Mouse (Mus musculus): ENCODE measurements around the gene Timm22. TPM values are rescaled to one million over a fixed set of nuclear protein-coding genes. Genes with fewer than 3 reads are reported as not detected.

The Timm22 gene
- polyA plus RNA-seq, 1 experiment: not detected

DNA sequence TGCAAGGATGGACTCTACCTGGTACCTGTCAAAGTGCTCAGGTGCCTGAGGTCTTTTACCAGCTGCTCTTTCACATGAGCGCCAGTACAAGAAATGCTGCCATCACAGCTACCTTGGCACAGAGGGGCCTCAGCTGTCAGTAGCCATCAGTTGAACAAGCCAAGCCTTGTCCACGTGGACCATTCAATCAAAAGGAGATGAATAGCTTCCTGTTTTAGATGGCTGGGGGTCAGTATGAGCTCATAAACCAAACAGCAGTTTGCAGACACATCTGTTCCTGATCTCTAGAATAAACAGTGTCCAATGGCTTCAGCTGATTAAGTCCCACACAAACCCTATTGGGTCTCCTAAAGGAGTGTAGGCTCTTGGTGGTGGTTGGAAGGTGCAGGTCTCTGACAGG lies 9.2 kb downstream of the Timm22 start:
- Histone ChIP-seq H3K4me1 (ENCODE audit: control insufficient read depth, insufficient read depth, low read length) (peaks cover 12% of the 10 kb centered on the region), H3K27ac (ENCODE audit: insufficient read depth, low read depth, low read length) (no peak overlapping the region), H3K4me3 (ENCODE audit: insufficient read depth, low read depth, low read length) (no peak overlapping the region)
- 39% methylated on average over 2 of the region's 2 CpGs for WGBS
- TF ChIP-seq POLR2A (IDR thresholded peaks at IDR 0.05; ENCODE audit: insufficient read depth, low read depth, low read length) (no peak), CTCF (IDR thresholded peaks at IDR 0.05; ENCODE audit: insufficient read depth, low read depth, low read length) (no peak)

DNA sequence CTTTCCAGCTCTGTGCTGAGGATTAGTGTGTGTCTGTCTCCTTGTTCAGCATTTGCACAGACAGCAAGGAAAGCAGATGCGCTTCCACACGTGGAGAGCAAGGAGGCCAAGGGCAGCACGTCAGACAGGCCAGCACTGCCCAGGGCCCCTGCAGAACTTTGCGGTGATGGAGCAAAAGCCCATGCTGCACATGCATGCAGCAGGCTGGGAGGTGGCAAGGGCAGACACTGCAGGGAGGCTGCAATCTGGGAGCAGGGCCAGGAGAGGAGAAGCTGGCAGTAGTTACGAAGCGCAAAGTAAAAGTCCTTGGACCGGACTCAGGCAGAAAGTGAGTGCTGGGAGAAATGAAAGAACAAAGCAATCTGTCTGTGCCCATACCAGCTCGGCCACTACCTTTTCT lies 11.7 kb downstream of the Timm22 start:
- 30% methylated on average over 8 of the region's 8 CpGs for WGBS
- Histone ChIP-seq H3K4me3 (ENCODE audit: insufficient read depth, low read depth, low read length) (no peak overlapping the region), H3K4me1 (ENCODE audit: control insufficient read depth, insufficient read depth, low read length) (peaks cover 16% of the 10 kb centered on the region), H3K27ac (ENCODE audit: insufficient read depth, low read depth, low read length) (no peak overlapping the region)
- TF ChIP-seq POLR2A (IDR thresholded peaks at IDR 0.05; ENCODE audit: insufficient read depth, low read depth, low read length) (no peak), CTCF (IDR thresholded peaks at IDR 0.05; ENCODE audit: insufficient read depth, low read depth, low read length) (no peak)

DNA sequence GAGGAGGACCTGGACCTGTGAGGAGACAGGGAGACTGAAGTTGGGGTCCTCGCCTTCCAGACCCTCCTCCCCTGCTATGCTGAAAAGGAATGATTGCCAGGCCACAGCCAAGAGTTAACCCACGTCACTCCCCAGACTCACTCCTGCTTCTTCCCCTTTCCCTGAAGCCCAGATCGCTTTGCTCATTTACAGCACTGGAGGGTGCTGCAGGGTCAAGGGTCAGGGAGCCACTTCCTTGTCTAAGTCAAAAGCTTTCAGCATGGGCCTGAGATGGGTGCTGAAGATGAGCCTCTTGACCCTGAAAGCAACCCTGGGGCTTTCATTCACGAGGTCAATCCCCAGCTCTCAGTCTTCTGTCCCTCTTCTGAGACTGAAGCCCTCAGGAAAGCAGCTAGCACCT lies 12.4 kb downstream of the Timm22 start:
- TF ChIP-seq POLR2A (IDR thresholded peaks at IDR 0.05; ENCODE audit: insufficient read depth, low read depth, low read length): no peak
- TF ChIP-seq CTCF (IDR thresholded peaks at IDR 0.05; ENCODE audit: insufficient read depth, low read depth, low read length): no peak
- Histone ChIP-seq H3K4me1 (ENCODE audit: control insufficient read depth, insufficient read depth, low read length) (peaks cover 16% of the 10 kb centered on the region), H3K4me3 (ENCODE audit: insufficient read depth, low read depth, low read length) (no peak overlapping the region), H3K27ac (ENCODE audit: insufficient read depth, low read depth, low read length) (no peak overlapping the region)
- 67% methylated on average over 4 of the region's 4 CpGs for WGBS

DNA sequence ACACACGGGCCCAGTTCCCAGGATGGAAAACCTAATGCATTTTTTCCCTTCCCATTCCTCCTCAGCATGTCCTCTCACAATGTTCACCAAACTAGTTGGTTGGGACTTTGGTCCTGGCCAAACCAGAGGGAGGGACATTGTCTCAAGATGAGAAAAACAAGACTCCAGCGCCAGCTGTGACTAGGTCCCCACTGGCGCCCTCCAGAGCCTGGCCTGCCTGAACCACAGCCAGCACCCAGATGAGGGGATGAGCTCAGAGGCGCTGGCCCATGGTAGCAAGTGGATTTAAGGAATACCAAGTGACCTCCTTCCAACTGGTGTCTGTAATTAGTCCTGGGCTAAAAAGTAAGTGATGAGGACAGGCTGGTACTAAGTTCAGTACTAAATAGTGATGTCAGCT lies 14.1 kb downstream of the Timm22 start:
- H3K4me1 ChIP-seq (ENCODE audit: control insufficient read depth, insufficient read depth, low read length): peaks cover 24% of the 10 kb centered on the region
- TF ChIP-seq CTCF (IDR thresholded peaks at IDR 0.05; ENCODE audit: insufficient read depth, low read depth, low read length) (no peak), POLR2A (IDR thresholded peaks at IDR 0.05; ENCODE audit: insufficient read depth, low read depth, low read length) (no peak)

DNA sequence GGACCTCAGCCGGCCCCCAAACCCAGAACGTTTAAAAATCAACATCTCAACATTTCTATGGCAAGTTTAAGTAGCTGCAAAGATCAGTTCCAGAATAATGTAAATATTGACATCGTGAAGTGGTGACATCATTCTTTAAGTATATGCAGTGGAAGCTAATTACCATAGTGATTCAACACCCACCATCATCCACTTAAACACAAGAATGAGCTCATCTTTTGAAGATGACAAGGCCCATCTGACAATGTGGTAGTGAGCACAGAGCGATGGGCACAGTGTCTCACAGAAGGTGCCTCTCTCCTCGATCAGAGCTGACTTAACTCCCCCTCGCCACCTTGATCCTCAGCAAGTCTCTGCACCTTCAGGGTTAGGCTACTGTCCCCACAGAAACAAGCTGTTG lies 19.0 kb downstream of the Timm22 start:
- WGBS: 52% methylated on average over 6 of the region's 6 CpGs
- Histone ChIP-seq H3K4me3 (ENCODE audit: insufficient read depth, low read depth, low read length) (no peak overlapping the region), H3K27ac (ENCODE audit: insufficient read depth, low read depth, low read length) (no peak overlapping the region), H3K4me1 (ENCODE audit: control insufficient read depth, insufficient read depth, low read length) (peaks cover 52% of the 10 kb centered on the region)
- TF ChIP-seq POLR2A (IDR thresholded peaks at IDR 0.05; ENCODE audit: insufficient read depth, low read depth, low read length): no peak
- no peak for TF ChIP-seq CTCF (IDR thresholded peaks at IDR 0.05; ENCODE audit: insufficient read depth, low read depth, low read length)

More for the DNA sequence above, 14.1 kb downstream of the Timm22 start:
- no peak overlapping the region for H3K27ac ChIP-seq (ENCODE audit: insufficient read depth, low read depth, low read length)
- no peak overlapping the region for H3K4me3 ChIP-seq (ENCODE audit: insufficient read depth, low read depth, low read length)
- WGBS: 38% methylated on average over 4 of the region's 4 CpGs

DNA sequence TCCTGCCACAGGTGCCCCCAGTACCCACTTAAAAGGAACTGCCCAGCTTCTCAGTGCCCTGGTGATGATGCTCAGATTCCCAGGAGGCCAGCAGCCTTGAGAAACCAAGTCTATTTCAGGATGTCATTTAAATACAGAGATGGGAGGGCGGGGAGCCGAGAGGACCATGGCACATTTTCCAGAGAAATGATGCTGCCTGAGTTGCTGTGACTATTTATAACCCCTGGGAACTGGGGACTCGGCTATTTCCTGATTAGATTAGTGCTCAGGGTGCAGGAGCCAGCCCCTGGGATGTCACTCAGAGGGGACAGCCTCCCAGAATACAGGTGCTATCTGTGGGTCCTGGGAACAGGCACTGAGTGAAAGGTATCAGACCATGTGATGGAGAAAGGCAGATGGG lies 21.0 kb downstream of the Timm22 start:
- WGBS: 19% methylated on average over 3 of the region's 3 CpGs
- Histone ChIP-seq H3K4me1 (ENCODE audit: control insufficient read depth, insufficient read depth, low read length) (peaks cover 52% of the 10 kb centered on the region), H3K27ac (ENCODE audit: insufficient read depth, low read depth, low read length) (peak overlapping the region; percentile 33; the same call in 1 of the 2 replicates), H3K4me3 (ENCODE audit: insufficient read depth, low read depth, low read length) (no peak overlapping the region)
- TF ChIP-seq POLR2A (IDR thresholded peaks at IDR 0.05; ENCODE audit: insufficient read depth, low read depth, low read length): no peak
- TF ChIP-seq CTCF (IDR thresholded peaks at IDR 0.05; ENCODE audit: insufficient read depth, low read depth, low read length): no peak

DNA sequence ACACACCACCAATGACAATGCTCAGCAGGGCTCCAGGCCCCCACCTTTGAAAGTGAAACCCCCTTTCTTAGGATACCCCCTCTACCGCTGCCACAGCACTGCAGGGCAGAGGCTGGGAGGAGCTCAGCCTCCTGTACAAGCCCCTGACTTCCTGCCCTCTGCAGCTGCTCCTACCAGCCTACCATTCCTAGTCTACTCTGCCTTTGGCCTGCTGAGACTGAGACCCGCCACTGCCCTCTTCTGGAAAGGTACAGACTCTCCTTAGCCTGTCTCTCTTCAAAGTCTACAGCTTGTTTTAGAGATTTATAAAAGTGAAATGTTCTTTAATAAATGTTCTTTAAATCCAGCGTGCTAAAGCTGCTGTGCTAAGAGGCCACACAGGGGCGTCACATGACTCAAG lies 22.3 kb downstream of the Timm22 start:
- 50% methylated on average over 4 of the region's 4 CpGs for WGBS
- TF ChIP-seq POLR2A (IDR thresholded peaks at IDR 0.05; ENCODE audit: insufficient read depth, low read depth, low read length) (no peak), CTCF (IDR thresholded peaks at IDR 0.05; ENCODE audit: insufficient read depth, low read depth, low read length) (no peak)
- no peak overlapping the region for H3K4me3 ChIP-seq (ENCODE audit: insufficient read depth, low read depth, low read length)
- peak overlapping the region; percentile 33 for H3K27ac ChIP-seq (ENCODE audit: insufficient read depth, low read depth, low read length)
- H3K4me1 ChIP-seq (ENCODE audit: control insufficient read depth, insufficient read depth, low read length): peaks cover 54% of the 10 kb centered on the region

DNA sequence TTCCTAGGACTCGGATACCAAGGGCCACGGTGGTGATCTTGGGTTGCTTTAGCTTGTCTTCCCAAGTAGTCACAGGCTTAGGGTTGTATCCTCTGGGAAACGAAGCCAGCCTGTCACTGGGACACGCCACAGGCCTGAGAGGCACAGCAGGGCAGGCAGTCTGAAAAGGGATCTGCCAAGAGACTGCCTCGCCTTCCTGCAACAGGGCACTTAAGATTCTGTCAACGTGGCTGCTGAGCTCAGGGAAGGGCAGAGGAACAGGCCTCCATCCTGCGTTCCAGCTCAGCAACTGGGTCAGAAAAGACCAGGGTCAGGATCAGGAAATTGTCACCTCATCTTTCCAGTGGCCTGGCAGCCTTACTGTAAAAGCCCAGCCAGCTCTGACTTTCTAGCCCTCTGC lies 22.8 kb downstream of the Timm22 start:
- H3K4me1 ChIP-seq (ENCODE audit: control insufficient read depth, insufficient read depth, low read length): peaks cover 57% of the 10 kb centered on the region
- TF ChIP-seq POLR2A (IDR thresholded peaks at IDR 0.05; ENCODE audit: insufficient read depth, low read depth, low read length) (no peak), CTCF (IDR thresholded peaks at IDR 0.05; ENCODE audit: insufficient read depth, low read depth, low read length) (no peak)
- H3K4me3 ChIP-seq (ENCODE audit: insufficient read depth, low read depth, low read length): no peak overlapping the region
- WGBS: 26% methylated on average over 7 of the region's 7 CpGs
- H3K27ac ChIP-seq (ENCODE audit: insufficient read depth, low read depth, low read length): peak overlapping the region; percentile 8

DNA sequence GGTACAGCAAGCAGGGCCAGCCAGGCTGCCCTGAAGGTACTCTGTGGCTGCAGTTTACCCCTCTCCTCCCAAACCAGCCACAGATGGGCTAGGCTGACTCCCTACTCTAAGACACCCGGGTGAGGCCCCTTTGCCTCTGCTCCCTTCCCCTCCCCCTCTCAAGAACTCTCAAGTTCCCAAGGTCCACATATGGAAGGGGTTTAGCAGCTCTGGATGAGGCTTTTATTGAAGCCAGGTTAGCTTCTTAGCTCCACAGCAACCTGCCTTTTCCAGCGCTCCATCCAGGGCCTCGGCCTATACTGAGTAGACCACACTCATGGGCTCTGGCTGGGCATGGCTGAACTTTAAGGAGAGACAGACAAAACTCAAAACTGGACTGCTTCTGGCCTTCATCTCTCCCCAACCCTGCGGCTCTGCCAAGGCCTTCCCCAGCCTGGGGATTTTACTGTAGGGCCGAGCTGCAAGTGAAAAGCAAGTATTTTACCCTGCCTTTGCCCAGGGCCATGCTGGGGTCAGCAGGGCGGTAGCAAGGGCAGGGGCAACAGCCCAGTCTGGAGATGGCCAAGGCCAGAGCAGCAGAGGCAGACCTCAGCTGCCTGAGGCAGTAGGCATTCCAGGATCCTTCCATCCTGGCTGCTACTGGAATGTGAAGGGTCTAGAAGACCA lies 23.3 kb downstream of the Timm22 start:
- H3K27ac ChIP-seq (ENCODE audit: insufficient read depth, low read depth, low read length): peak overlapping the region; percentile 8
- no peak for TF ChIP-seq CTCF (IDR thresholded peaks at IDR 0.05; ENCODE audit: insufficient read depth, low read depth, low read length)
- no peak for TF ChIP-seq POLR2A (IDR thresholded peaks at IDR 0.05; ENCODE audit: insufficient read depth, low read depth, low read length)
- H3K4me3 ChIP-seq (ENCODE audit: insufficient read depth, low read depth, low read length): no peak overlapping the region
- H3K4me1 ChIP-seq (ENCODE audit: control insufficient read depth, insufficient read depth, low read length): peaks cover 59% of the 10 kb centered on the region
- 47% methylated on average over 6 of the region's 6 CpGs for WGBS
